Mouse (Mus musculus) heart, postnatal 14 days (tissue): Measurements from ENCODE around the gene Eddm3b. TPM values are rescaled to one million over a fixed set of nuclear protein-coding genes. Genes with fewer than 3 reads are reported as not detected.
"Not testable (repeated sequence)": the region's sequence is repeated elsewhere in the genome, so short reads cannot be mapped to it uniquely, and the experiment has no call there.

ENCODE experiments used
- DNase-seq, 2 experiments: peaks; one replicate each; pipeline ENCODE4 v3.0.0; 2021 to 2022
- intact Hi-C: fragments of 180-260 bp; cut with DNase I; formaldehyde crosslinking; loops from one replicate; pipeline ENCODE4 v1.15.1; 2025
- total RNA-seq, 2 experiments: library from RNA; stranded (reverse); gene quantifications; 2 replicates each; pipeline ENCODE4 v1.2.3; 2021

Gene Eddm3b
- total RNA-seq, 2 experiments from 2014 or later, result not detected

DNA sequence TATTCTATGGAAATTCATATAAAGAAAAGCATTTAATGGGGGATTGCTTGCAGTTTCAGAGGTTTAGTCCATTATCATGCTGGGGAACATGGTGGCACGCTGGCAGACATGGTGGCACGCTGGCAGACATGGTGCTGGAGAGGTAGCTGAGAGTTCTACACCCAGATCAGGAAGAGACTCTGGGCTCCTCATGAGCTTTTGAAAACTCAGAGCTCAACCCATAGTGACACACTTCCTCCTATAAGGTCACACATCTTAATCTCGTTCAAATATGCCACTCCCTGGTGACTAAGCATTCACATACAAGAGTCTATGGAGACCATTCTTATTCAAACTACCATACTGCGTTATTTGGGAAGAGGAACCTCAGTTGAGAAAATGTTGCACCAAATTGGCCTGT, 18.1 kb downstream of the Eddm3b start:
- intact Hi-C loops, result no loop called here
- DNase-seq, result no peak

DNA sequence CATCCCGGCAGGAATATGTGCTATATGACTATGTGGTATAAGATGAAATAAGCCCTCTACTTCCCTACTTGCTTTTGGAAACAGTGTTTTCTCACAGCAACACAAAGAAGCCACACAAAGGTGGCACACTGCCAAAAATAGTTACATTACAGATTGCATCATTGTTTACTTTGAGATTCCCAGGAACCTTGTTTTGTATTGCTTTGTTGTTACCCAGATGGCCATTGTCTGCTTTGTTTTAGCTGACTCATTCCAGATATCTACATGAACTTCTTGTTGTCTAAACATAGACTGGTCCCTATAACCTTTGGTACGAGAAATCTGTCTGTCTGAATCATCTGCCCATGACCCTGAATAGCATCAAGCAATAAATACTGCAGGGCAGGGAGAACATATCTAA, 26.1 kb downstream of the Eddm3b start:
- intact Hi-C loops, result no loop called here
- no peak for DNase-seq

- DNase-seq, result no peak
- intact Hi-C loops, result no loop called here
These were observed 27.9 kb downstream of the Eddm3b start for GRCm38 (mm10) chr14:51142119-51142518.

- no peak for DNase-seq
- intact Hi-C loops, result no loop called here
These were observed 28.3 kb downstream of the Eddm3b start for GRCm38 (mm10) chr14:51142568-51142967.

- no peak for DNase-seq
- intact Hi-C loops, result no loop called here
These were observed 29.1 kb downstream of the Eddm3b start for GRCm38 (mm10) chr14:51143287-51143686.

DNA sequence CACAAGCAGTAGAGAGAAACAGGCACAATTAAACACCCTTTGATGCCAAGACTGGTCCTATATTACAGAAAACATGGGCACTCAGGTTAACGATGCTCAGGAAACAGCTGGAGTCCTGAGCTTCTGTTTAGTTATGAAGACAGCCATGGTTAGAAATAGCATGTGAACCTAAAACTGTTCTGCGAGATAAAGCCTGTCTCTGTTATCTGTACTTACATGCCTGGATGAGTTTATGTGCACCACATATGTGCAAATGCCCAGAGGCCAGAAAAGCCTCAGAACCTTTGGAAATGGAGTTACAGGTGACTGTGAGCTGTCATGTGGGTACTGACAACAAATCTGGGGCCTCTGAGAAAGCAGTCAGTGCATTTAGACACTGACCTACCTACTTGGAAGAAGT, 29.7 kb downstream of the Eddm3b start:
- no peak for DNase-seq
- intact Hi-C loops, result no loop called here

- intact Hi-C loops, result no loop called here
- DNase-seq, result no peak
These were observed 30.2 kb downstream of the Eddm3b start for GRCm38 (mm10) chr14:51144451-51144850.

GRCm38 (mm10) chr14:51145521-51145920, 31.3 kb downstream of the Eddm3b start:
- intact Hi-C loops, result no loop called here

GRCm38 (mm10) chr14:51146685-51147084, 32.5 kb downstream of the Eddm3b start, which contains the start of gene Rnase1:
Gene Rnase1 (minus strand): TSS chr14:51146785.
- intact Hi-C loops, result no loop called here
- DNase-seq, result no peak

More at GRCm38 (mm10) chr14:51145521-51145920, 31.3 kb downstream of the Eddm3b start:
- DNase-seq, result no peak

GRCm38 (mm10) chr14:51148006-51148405, 33.8 kb downstream of the Eddm3b start:
- no peak for DNase-seq
- intact Hi-C loops, result no loop called here

DNA sequence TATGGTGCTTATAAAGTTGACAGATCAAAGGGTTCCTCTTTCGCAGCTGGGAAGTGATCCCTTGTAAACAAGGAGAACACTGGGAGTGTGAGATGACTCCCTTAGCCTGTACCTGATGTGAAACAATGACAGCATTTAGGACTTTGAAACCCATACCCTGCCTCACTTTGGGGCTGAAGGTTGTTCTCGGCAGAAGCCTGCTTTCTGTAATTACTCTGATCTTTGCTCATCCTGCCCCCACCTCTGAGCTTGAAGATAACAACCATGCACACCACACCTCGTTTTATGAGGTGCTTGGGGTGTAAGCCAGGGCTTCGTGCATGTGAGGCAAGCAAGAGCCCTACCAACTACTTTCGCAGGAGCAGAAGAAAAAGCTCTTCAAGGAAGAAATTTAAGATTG, 34.9 kb downstream of the Eddm3b start:
- intact Hi-C loops, result no loop called here
- no peak for DNase-seq

- intact Hi-C loops, result no loop called here
These were observed 36.1 kb downstream of the Eddm3b start for GRCm38 (mm10) chr14:51150206-51150831.

GRCm38 (mm10) chr14:51152249-51152870, 38.1 kb downstream of the Eddm3b start:
- DNase-seq, result no peak
- intact Hi-C loops, result no loop called here

More at GRCm38 (mm10) chr14:51150206-51150831, 36.1 kb downstream of the Eddm3b start:
- DNase-seq, result no peak

DNA sequence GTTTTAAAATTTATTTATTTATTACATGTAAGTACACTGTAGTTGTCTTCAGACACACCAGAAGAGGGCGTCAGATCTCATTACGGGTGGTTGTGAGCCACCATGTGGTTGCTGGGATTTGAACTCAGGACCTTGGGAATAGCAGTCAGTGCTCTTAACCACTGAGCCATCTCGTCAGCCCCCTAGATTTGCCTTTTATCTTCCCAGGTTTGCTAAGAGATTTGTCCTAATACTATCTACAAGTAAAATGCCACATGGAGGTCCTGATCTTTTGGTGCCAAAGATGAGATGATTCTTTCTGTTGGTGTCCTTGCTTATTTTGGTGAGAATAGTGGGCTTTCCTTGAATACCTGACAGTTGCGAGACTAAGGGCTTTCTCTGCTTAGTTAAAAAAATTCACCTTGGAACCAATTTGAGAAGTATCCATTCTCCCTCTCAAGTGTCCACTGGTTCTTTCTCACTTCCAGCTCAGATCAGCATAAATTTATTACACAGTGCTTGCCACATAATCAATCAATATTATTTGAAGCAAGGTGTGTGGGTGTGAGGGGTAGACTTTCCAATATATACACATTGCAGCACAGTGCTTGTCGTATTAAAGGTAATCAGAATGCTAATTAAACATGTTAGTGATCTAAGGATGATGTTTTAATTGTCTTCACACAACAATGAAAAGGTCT, 42.0 kb downstream of the Eddm3b start:
- DNase-seq, result no peak
- intact Hi-C loops, result no loop called here

- DNase-seq, result no peak
- intact Hi-C loops, result no loop called here
These were observed 42.5 kb downstream of the Eddm3b start for GRCm38 (mm10) chr14:51156736-51157068.

DNA sequence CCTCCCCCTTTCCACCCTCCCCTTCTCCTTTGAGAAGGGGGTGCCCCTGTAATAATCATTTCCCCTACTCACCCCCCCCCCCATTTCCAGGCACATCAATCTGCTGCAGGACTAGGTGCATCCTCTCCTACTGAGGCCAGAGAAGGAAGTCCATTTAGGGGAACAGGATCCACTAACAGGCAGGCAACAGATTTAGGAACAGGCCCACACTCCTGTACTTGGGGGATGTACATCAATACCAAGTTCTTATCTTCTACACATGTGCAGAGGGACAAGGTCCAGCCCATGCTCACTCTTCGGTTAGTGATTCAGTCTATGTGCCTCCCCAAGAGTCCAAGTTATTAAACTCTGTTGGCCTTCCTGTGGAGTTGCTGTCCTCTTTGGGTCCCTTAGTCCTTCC, 42.8 kb downstream of the Eddm3b start:
- intact Hi-C loops, result no loop called here
- no peak for DNase-seq

- intact Hi-C loops, DNase-seq: not testable (repeated sequence)
These were observed 47.8 kb downstream of the Eddm3b start, which contains the start of gene Rnase2b for GRCm38 (mm10) chr14:51161976-51162375. Gene Rnase2b (plus strand): TSS chr14:51162260.

- intact Hi-C loops, DNase-seq: not testable (repeated sequence)
These were observed 49.1 kb downstream of the Eddm3b start for GRCm38 (mm10) chr14:51163323-51163722.

- intact Hi-C loops, result no loop called here
- no peak for DNase-seq
These were observed 51.2 kb downstream of the Eddm3b start for GRCm38 (mm10) chr14:51165435-51165834.

DNA sequence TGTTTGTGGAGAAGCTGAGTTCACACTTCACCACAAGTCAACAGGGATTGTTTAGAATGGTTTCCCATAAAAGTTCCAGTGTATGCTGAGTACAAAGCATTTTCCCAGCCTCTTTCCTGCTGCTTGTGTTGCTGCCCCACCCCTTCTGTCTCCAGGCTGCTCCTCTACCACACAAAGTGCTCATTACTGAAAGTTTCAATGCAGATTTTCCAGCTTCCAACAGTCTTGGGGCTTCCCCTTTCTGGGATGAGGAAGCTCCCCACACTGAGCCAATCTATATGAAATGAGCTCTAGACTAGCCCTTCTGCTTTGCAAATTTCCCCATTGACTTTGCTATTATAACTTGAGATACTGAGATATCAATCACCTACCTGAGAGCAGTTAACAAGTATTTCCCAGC, 51.8 kb downstream of the Eddm3b start:
- intact Hi-C loops, result no loop called here
- DNase-seq, result no peak
